Mouse (Mus musculus) liver, adult 2 months (tissue): ENCODE data around the gene Atp1a2. TPM values are rescaled to one million over a fixed set of nuclear protein-coding genes. Genes with fewer than 3 reads are reported as not detected.

Experiments used
- DNase-seq: peaks from one replicate; pipeline ENCODE4 v3.0.0-alpha.2; 2011; ENCODE audit warnings: low read depth, low spot score; ENCODE audit errors: extremely low read depth
- H3K27ac ChIP-seq: fragments of 200-500 bp; replicated peaks from 2 replicates; pipeline ENCODE4 v1.5.1; 2012; ENCODE audit warnings: low read depth, mild to moderate bottlenecking, control low read depth, inconsistent platforms, low read length; ENCODE audit not compliant: insufficient read depth
- H3K27me3 ChIP-seq: fragments of 200-500 bp; 2 replicates; pipeline ENCODE4 v1.6.1; 2012; ENCODE audit warnings: mild to moderate bottlenecking, moderate library complexity, low read length, inconsistent platforms; ENCODE audit not compliant: control insufficient read depth, insufficient read depth
- H3K36me3 ChIP-seq: fragments of 200-500 bp; 2 replicates; pipeline ENCODE4 v1.6.1; 2012; ENCODE audit warnings: low read length, inconsistent platforms; ENCODE audit not compliant: control insufficient read depth, insufficient read depth
- H3K4me1 ChIP-seq: fragments of 200-500 bp; 2 replicates; pipeline ENCODE4 v1.6.1; 2011; ENCODE audit warnings: low read length; ENCODE audit not compliant: control insufficient read depth, insufficient read depth
- H3K4me3 ChIP-seq: fragments of 200-500 bp; 2 replicates; pipeline ENCODE4 v1.5.1; 2011; ENCODE audit warnings: low read depth, mild to moderate bottlenecking, control low read depth, low read length, moderate library complexity; ENCODE audit not compliant: insufficient read depth
- H3K79me2 ChIP-seq: fragments of 200-500 bp; 2 replicates; pipeline ENCODE4 v1.6.1; 2012; ENCODE audit warnings: inconsistent platforms, mild to moderate bottlenecking, low read length, moderate library complexity; ENCODE audit not compliant: control insufficient read depth, insufficient read depth
- H3K9ac ChIP-seq: fragments of 200-500 bp; 2 replicates; pipeline ENCODE4 v1.6.1; 2012; ENCODE audit warnings: low read depth, mild to moderate bottlenecking, control low read depth, inconsistent platforms, low read length
- CTCF ChIP-seq: fragments of 200-500 bp; IDR thresholded peaks from 2 replicates; pipeline ENCODE4 v1.5.1; 2011; ENCODE audit warnings: low read depth, low read length, control low read depth
- POLR2A ChIP-seq: fragments of 200-500 bp; IDR thresholded peaks from 2 replicates; pipeline ENCODE4 v1.6.1; 2011; ENCODE audit warnings: low read length, control low read depth; ENCODE audit not compliant: insufficient read depth; ENCODE audit errors: extremely low read depth
- WGBS: fragments of 180-500 bp; shearing (Covaris S2); methylation state at CpG from one replicate; pipeline ENCODE4 v1.1.7; 2018; 5-methylcytosine and 5-hydroxymethylcytosine counted together
- polyA plus RNA-seq: library from polyadenylated mRNA; depleted of rRNA; stranded (reverse); fragments of >200 nt; gene quantifications from 2 replicates; pipeline ENCODE4 v1.2.3, GENCODE M21; 2012
- total RNA-seq: library from RNA; depleted of rRNA; stranded (reverse); fragments of >200 nt; gene quantifications from 2 replicates; pipeline ENCODE4 v1.2.3, GENCODE M21; 2014

Atp1a2 gene
- total and polyA plus RNA-seq, 2 experiments = 0.59 to 0.92 TPM

DNA sequence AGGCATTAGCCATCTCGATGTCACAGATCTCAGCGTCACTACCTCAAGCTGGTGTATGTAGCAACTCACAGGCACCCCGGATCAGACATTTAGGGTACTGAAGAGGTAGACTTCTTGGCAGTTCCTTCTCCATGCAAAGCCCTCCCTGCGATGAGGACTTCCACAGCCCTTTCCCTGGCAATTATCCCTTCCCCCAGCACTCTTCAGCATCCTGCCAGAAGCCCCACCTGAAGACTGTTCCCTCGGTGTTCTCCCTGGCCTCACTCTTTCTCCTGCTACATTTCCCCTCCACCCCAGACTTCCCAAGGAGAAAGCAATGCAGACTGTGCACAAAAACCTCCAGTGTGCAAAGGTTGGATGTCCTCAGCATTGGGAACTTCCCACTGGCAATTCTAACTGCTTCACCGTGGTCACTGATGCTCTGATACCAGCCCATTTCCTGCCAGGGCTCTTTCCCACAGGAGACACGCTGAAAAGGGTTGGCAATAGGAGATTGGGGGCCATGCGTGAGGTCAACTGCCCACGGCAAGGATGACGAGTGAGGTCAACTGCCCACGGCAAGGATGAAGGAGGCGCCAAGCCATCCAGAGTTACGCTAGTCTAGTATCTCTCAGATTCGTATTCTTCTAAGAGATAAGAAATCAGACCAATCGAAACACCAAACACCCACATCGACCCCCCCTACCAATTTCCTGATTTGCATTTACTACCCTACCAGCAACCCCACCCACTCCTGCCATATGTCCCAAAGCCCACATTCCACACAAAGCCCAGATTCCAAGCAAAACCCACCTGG is 29.5 kb upstream of the Atp1a2 start:
- H3K4me1 ChIP-seq = peaks cover 1% of the 10 kb centered on the region; the same call in 1 of the 2 replicates
- peaks cover 6% of the 10 kb centered on the region; the same call in 1 of the 2 replicates for H3K27me3 ChIP-seq
- no peak overlapping the region for H3K9ac ChIP-seq
- H3K27ac ChIP-seq = no peak overlapping the region
- 78% methylated on average over 16 of the region's 16 CpGs for WGBS
- no peaks in the 10 kb centered on the region for H3K79me2 ChIP-seq
- no peak overlapping the region for H3K4me3 ChIP-seq
- DNase-seq = no peak
- TF ChIP-seq POLR2A (no peak), CTCF (no peak)
- H3K36me3 ChIP-seq = no peaks in the 10 kb centered on the region

DNA sequence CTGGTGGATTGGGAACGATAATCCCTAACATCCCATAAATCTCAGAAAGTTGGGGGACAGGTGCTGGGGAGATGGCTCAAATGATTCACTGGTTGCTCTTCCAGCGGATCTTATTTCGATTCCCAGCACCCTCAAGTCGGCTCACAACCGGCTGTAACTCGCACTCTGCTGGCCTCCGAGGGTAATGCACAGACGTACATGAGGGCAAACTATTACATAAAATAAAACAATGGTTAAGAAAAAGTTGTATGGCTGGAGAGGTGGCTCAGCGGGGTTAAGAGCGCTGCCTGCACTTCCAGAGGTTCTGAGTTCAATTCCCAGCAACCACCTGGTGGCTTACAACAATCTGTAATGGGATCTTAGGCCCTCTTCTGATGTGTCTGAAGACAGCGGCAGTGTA is 28.8 kb upstream of the Atp1a2 start:
- Histone ChIP-seq H3K9ac (no peak overlapping the region), H3K4me3 (no peak overlapping the region), H3K27me3 (peaks cover 6% of the 10 kb centered on the region; the same call in 1 of the 2 replicates), H3K79me2 (no peaks in the 10 kb centered on the region), H3K27ac (no peak overlapping the region), H3K36me3 (no peaks in the 10 kb centered on the region), H3K4me1 (peaks cover 1% of the 10 kb centered on the region; the same call in 1 of the 2 replicates)
- DNase-seq = no peak
- 49% methylated on average over 11 of the region's 11 CpGs for WGBS
- TF ChIP-seq POLR2A (no peak), CTCF (no peak; the same call in 1 of the 2 replicates)

DNA sequence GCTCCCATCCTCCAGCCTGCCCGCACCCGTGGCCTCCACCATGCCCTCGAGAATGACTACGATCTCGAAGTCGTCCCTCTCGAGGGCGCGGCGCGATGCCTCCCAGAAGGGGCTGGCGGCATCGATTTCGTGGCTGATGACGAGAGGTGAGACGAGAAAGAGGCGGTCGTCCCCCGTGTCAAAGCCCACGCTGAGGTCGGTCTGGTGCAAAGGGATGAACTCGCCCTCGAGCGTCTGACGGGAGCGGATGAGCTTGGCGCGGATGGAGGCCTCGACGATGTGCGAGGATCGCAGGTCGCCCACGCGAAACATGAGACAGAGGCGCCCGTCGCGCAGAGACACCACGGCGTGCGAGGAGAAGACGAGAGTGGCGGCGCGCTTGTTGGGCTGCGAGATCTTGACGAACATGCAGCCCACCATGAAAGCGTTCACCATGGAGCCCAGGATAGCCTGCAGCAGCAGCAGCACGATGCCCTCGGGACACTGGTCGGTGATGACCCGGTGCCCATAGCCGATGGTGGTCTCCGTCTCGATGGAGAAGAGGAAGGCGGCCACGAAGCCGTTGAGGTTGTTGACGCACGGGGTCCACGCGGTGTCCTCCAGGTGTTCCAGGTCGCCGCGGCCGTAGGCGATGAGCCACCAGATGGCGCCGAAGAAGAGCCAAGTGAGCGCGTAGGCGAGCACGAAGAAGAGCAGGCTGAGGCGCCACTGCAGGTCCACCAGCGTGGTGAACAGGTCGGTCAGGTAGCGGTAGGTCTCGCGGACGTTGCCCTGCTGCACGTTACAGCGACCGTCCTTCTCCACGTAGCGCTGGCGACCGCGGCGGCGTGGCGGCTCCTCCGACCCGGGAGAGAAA is 28.0 kb upstream of the Atp1a2 start:
- DNase-seq = peak; percentile 50
- Histone ChIP-seq H3K4me1 (peaks cover 1% of the 10 kb centered on the region; the same call in 1 of the 2 replicates), H3K9ac (no peak overlapping the region; the same call in 1 of the 2 replicates), H3K36me3 (no peaks in the 10 kb centered on the region), H3K4me3 (peak overlapping the region; percentile 27; the same call in 1 of the 2 replicates), H3K27me3 (peaks cover 6% of the 10 kb centered on the region; the same call in 1 of the 2 replicates), H3K27ac (no peak overlapping the region), H3K79me2 (no peaks in the 10 kb centered on the region)
- WGBS = 19% methylated on average over 94 of the region's 94 CpGs
- TF ChIP-seq POLR2A = no peak
- TF ChIP-seq CTCF = peak; percentile 83

DNA sequence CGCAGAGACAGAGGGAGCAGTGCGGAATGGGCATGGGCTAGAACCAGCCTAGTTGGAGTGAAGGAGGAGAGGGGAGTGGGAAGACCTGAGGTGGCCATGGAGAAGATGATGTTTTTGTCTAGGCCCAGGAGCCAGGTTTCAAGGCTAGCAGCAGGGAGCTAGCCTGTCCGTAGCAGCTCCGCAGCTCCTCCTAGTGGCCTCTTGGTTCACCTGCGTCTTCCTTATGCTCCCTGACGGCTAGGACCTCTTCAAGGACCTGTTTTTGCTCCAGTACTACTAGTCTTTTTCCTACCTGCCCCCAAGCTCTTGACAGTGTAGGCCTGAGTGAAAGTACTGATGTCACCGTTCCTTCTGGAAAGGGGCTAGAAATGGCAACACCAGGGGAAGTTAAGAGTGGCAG is 26.9 kb upstream of the Atp1a2 start:
- Histone ChIP-seq H3K36me3 (no peaks in the 10 kb centered on the region), H3K27ac (no peak overlapping the region), H3K4me3 (no peak overlapping the region), H3K27me3 (peaks cover 6% of the 10 kb centered on the region; the same call in 1 of the 2 replicates), H3K4me1 (peaks cover 1% of the 10 kb centered on the region; the same call in 1 of the 2 replicates), H3K9ac (no peak overlapping the region), H3K79me2 (no peaks in the 10 kb centered on the region)
- WGBS = 24% methylated on average over 7 of the region's 7 CpGs
- peak; percentile 50 for DNase-seq
- TF ChIP-seq POLR2A = no peak
- TF ChIP-seq CTCF = peak; percentile 96

DNA sequence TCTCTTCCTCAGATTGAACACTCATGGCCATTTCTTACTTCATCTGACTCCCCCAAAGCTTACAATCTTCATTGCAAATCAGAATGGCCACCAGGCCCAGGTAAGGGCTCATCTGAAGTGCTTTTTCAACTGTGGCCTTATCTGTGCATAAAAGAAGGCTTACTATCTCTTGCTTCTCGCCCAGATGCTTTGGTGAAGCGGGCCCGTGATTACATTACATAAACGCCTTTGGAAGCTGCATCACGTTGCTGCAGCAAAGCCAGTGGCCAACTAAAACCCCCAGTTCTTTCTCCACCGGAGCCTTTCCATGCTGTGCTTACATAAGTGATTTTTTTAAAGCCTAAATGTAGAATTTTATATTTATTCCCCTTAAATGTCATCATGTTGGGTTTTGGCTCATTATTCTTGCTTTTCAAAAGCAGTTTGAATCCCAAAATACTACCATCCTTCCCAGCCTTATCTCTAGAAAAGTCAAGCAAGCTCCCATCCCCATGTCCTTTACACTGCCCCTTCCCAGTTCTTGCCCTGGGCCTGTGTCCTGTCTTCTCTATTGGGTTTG is 26.0 kb upstream of the Atp1a2 start:
- no peaks in the 10 kb centered on the region for H3K36me3 ChIP-seq
- 81% methylated on average over 6 of the region's 6 CpGs for WGBS
- no peak for DNase-seq
- H3K4me3 ChIP-seq = no peak overlapping the region
- H3K27me3 ChIP-seq = peaks cover 6% of the 10 kb centered on the region; the same call in 1 of the 2 replicates
- peaks cover 1% of the 10 kb centered on the region; the same call in 1 of the 2 replicates for H3K4me1 ChIP-seq
- no peak overlapping the region for H3K27ac ChIP-seq
- no peak for TF ChIP-seq POLR2A
- TF ChIP-seq CTCF = no peak
- no peak overlapping the region for H3K9ac ChIP-seq
- H3K79me2 ChIP-seq = no peaks in the 10 kb centered on the region
